Mouse (Mus musculus) kidney, adult 2 months (tissue): ENCODE data around the gene Ptbp3.

Experiments used
- CTCF ChIP-seq: fragments of 200-500 bp; conservative IDR thresholded peaks from 2 replicates; pipeline ENCODE4 v1.5.1; 2011; ENCODE audit warnings: low read depth, mild to moderate bottlenecking, control low read depth, low read length, moderate library complexity, mixed read lengths; ENCODE audit not compliant: insufficient read depth, insufficient read length
- POLR2A ChIP-seq: fragments of 200-500 bp; IDR thresholded peaks from one replicate; pipeline ENCODE4 v1.6.1; 2011; ENCODE audit warnings: low read depth, low read length, control low read depth

- TF ChIP-seq CTCF = no peak
- no peak for TF ChIP-seq POLR2A
Observed at GRCm38 (mm10) chr4:59447296-59447695, 101.9 kb downstream of the Ptbp3 start.
